Mouse (Mus musculus): ENCODE results near the gene Gm20431. TPM values are rescaled to one million over a fixed set of nuclear protein-coding genes. Genes with fewer than 3 reads are reported as not detected.

The Gm20431 gene
- total RNA-seq, 2 experiments from 2014 or later = not detected

Other genes with a start within 250 kb of the Gm20431 start
- 49.0 and 56.6 TPM in 2 replicates for gene Slc9a8, start 239.8 kb downstream of the Gm20431 start, total RNA-seq (2015; ENCODE audit: low replicate concordance)
- 37.7 and 38.0 TPM in 2 replicates for gene Slc9a8, start 239.8 kb downstream of the Gm20431 start, total RNA-seq (2017; ENCODE audit: low replicate concordance)
- 24.1 and 33.5 TPM in 2 replicates for gene Rnf114, start 168.9 kb downstream of the Gm20431 start, total RNA-seq (2015; ENCODE audit: low replicate concordance)
- 10.2 and 17.8 TPM in 2 replicates for gene Rnf114, start 168.9 kb downstream of the Gm20431 start, total RNA-seq (2017; ENCODE audit: low replicate concordance)
- 7.5 and 8.6 TPM in 2 replicates for gene Spata2, start 168.6 kb downstream of the Gm20431 start, total RNA-seq (2015; ENCODE audit: low replicate concordance)
- gene Spata2, start 168.6 kb downstream of the Gm20431 start, total RNA-seq (2017; ENCODE audit: low replicate concordance) = 5.4 and 7.4 TPM in 2 replicates
- not detected in 2 replicates for gene Snai1, start 123.3 kb downstream of the Gm20431 start, total RNA-seq (2015; ENCODE audit: low replicate concordance)
- gene Snai1, start 123.3 kb downstream of the Gm20431 start, total RNA-seq (2017; ENCODE audit: low replicate concordance) = not detected in 2 replicates
- 186 and 189 TPM in 2 replicates for gene Ube2v1, start 29.4 kb downstream of the Gm20431 start, total RNA-seq (2015; ENCODE audit: low replicate concordance)
- gene Ube2v1, start 29.4 kb downstream of the Gm20431 start, total RNA-seq (2017; ENCODE audit: low replicate concordance) = 82.3 and 114 TPM in 2 replicates
- 6.3 and 6.5 TPM in 2 replicates for gene Cebpb, start 27.4 kb upstream of the Gm20431 start, total RNA-seq (2015; ENCODE audit: low replicate concordance)
- gene Cebpb, start 27.4 kb upstream of the Gm20431 start, total RNA-seq (2017; ENCODE audit: low replicate concordance) = 4.4 and 8.4 TPM in 2 replicates
- 23.9 and 27.0 TPM in 2 replicates for gene Tmem189, start 28.3 kb upstream of the Gm20431 start, total RNA-seq (2015; ENCODE audit: low replicate concordance)
- gene Tmem189, start 28.3 kb upstream of the Gm20431 start, total RNA-seq (2017; ENCODE audit: low replicate concordance) = 16.9 and 19.5 TPM in 2 replicates

Data from erythroid progenitor cell, adult 5-6 weeks (primary cell).